Mouse (Mus musculus): ENCODE measurements around the gene Il17rd.

DNA sequence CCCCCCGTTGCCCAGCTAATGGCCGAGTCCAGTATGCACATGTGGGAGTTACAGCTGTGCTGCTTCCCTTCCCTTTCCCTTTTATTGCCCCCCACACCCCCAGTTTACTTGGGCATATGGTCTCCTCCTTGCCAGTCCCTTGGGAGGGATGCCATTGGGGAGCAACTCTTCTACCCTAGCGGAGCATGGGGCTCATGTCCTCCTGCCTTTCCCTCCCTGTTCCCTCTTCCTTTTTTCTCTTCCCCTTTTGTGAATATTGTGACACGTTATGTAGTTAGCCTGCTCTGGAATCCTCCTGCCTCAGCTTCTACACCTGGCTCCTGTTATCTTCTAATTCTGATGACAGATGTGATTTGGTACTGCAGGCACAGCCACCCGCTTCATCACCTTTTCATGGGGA, 103.9 kb downstream of the Il17rd start:
- TF ChIP-seq CTCF (IDR thresholded peaks at IDR 0.05; ENCODE audit: borderline replicate concordance, insufficient read depth, low read depth, low read length) (no peak), POLR2A (IDR thresholded peaks at IDR 0.05; ENCODE audit: borderline replicate concordance, insufficient read depth, low read length) (no peak)

All from cerebellum, adult 2 months (tissue).